Mouse (Mus musculus) forebrain, embryonic 15.5 days (tissue): ENCODE measurements around the gene Mybl2. TPM values are rescaled to one million over a fixed set of nuclear protein-coding genes. Genes with fewer than 3 reads are reported as not detected.
"Not testable (repeated sequence)": the region's sequence is repeated elsewhere in the genome, so short reads cannot be mapped to it uniquely, and the experiment has no call there.

Experiments used
- ATAC-seq: fragments of 200-750 bp; cut with Nextera tagmentation; replicated peaks from 2 replicates; pipeline ENCODE4 v1.8.0; 2017; ENCODE audit warnings: mild to moderate bottlenecking, moderate TSS enrichment, moderate library complexity
- H3K27ac ChIP-seq: fragments of 300-500 bp; sonication (generic); replicated peaks from 2 replicates; pipeline ENCODE4 v1.5.1; 2015; ENCODE audit warnings: mild to moderate bottlenecking, inconsistent platforms
- H3K27me3 ChIP-seq: fragments of 300-500 bp; sonication (generic); 2 replicates; pipeline ENCODE4 v1.6.1; 2015; ENCODE audit warnings: inconsistent platforms
- H3K36me3 ChIP-seq: fragments of 300-500 bp; sonication (generic); 2 replicates; pipeline ENCODE4 v1.6.1; 2015; ENCODE audit warnings: mild to moderate bottlenecking, inconsistent platforms
- H3K4me1 ChIP-seq: fragments of 300-500 bp; sonication (generic); 2 replicates; pipeline ENCODE4 v1.6.1; 2015; ENCODE audit warnings: inconsistent platforms
- H3K4me2 ChIP-seq: fragments of 300-500 bp; sonication (generic); replicated peaks from 2 replicates; pipeline ENCODE4 v1.6.1; 2015; ENCODE audit warnings: mild to moderate bottlenecking, inconsistent platforms
- H3K4me3 ChIP-seq: fragments of 300-500 bp; sonication (generic); 2 replicates; pipeline ENCODE4 v1.5.1; 2015; ENCODE audit warnings: mild to moderate bottlenecking, inconsistent platforms
- H3K9ac ChIP-seq: fragments of 300-500 bp; sonication (generic); replicated peaks from 2 replicates; pipeline ENCODE4 v1.6.1; 2015; ENCODE audit warnings: mild to moderate bottlenecking, inconsistent platforms
- H3K9me3 ChIP-seq: fragments of 300-500 bp; sonication (generic); 2 replicates; pipeline ENCODE4 v1.6.1; 2016; ENCODE audit warnings: inconsistent platforms
- WGBS: fragments of 180-500 bp; shearing (Covaris S2); methylation state at CpG from one replicate; pipeline ENCODE4 v1.1.7; 2015; ENCODE audit warnings: mixed read lengths; 5-methylcytosine and 5-hydroxymethylcytosine counted together
- polyA plus RNA-seq: library from polyadenylated mRNA; unstranded; fragments of >200 nt; fragmentation: Nextera tagmentation; extraction: Ambion mirVana; gene quantifications from 2 replicates; pipeline ENCODE4 v1.2.1, GENCODE M21; 2015

Mybl2 gene
- polyA plus RNA-seq, 1 experiment from 2014 or later, result 11.8 TPM

GRCm38 (mm10) chr2:163054891-163055494, 506 bp downstream of the Mybl2 start:
- Histone ChIP-seq H3K36me3 (no peaks in the 10 kb centered on the region), H3K27ac (no peak overlapping the region), H3K27me3 (no peaks in the 10 kb centered on the region), H3K9me3 (no peaks in the 10 kb centered on the region), H3K4me2 (peak overlapping the region; percentile 83), H3K9ac (peak overlapping the region; percentile 13), H3K4me3 (peak overlapping the region; percentile 46), H3K4me1 (peaks cover 24% of the 10 kb centered on the region)
- peak; percentile 28 for ATAC-seq
- WGBS, result under 1% methylated on average over 38 of the region's 38 CpGs

- H3K27ac ChIP-seq, result no peak overlapping the region
- peaks cover 24% of the 10 kb centered on the region for H3K4me1 ChIP-seq
- no peaks in the 10 kb centered on the region for H3K9me3 ChIP-seq
- no peaks in the 10 kb centered on the region for H3K27me3 ChIP-seq
- WGBS, result 27% methylated on average over 5 of the region's 5 CpGs
- H3K4me2 ChIP-seq, result peak overlapping the region; percentile 83
- H3K4me3 ChIP-seq, result peak overlapping the region; percentile 46
- peak overlapping the region; percentile 13; the same call in 1 of the 2 replicates for H3K9ac ChIP-seq
- no peaks in the 10 kb centered on the region for H3K36me3 ChIP-seq
- no peak for ATAC-seq
Measured at GRCm38 (mm10) chr2:163055715-163056114, 1.2 kb downstream of the Mybl2 start.

GRCm38 (mm10) chr2:163056584-163056983, 2.1 kb downstream of the Mybl2 start:
- Histone ChIP-seq H3K27ac (no peak overlapping the region), H3K4me1 (peaks cover 24% of the 10 kb centered on the region), H3K27me3 (no peaks in the 10 kb centered on the region), H3K9me3 (no peaks in the 10 kb centered on the region), H3K9ac (no peak overlapping the region), H3K4me3 (no peak overlapping the region), H3K36me3 (no peaks in the 10 kb centered on the region), H3K4me2 (no peak overlapping the region; the same call in 1 of the 2 replicates)
- WGBS, result 82% methylated on average over 9 of the region's 9 CpGs
- no peak for ATAC-seq

GRCm38 (mm10) chr2:163058981-163059380, 4.5 kb downstream of the Mybl2 start:
- not testable (repeated sequence) for ATAC-seq, H3K36me3 ChIP-seq, H3K27me3 ChIP-seq, H3K27ac ChIP-seq, H3K9ac ChIP-seq, H3K4me3 ChIP-seq, H3K9me3 ChIP-seq, H3K4me2 ChIP-seq
- 96% methylated on average over 6 of the region's 7 CpGs for WGBS
- H3K4me1 ChIP-seq, result peaks cover 19% of the 10 kb centered on the region

GRCm38 (mm10) chr2:163060630-163061029, 6.1 kb downstream of the Mybl2 start:
- H3K27me3 ChIP-seq, result no peaks in the 10 kb centered on the region
- H3K36me3 ChIP-seq, result no peaks in the 10 kb centered on the region
- no peak overlapping the region for H3K27ac ChIP-seq
- H3K4me1 ChIP-seq, result peaks cover 7% of the 10 kb centered on the region
- 79% methylated on average over 6 of the region's 6 CpGs for WGBS
- ATAC-seq, result no peak
- no peaks in the 10 kb centered on the region for H3K9me3 ChIP-seq
- no peak overlapping the region for H3K4me3 ChIP-seq
- no peak overlapping the region for H3K4me2 ChIP-seq
- no peak overlapping the region for H3K9ac ChIP-seq

- ATAC-seq, result no peak
- Histone ChIP-seq H3K4me3 (no peak overlapping the region), H3K9ac (no peak overlapping the region), H3K4me2 (no peak overlapping the region), H3K4me1 (no peaks in the 10 kb centered on the region), H3K9me3 (no peaks in the 10 kb centered on the region), H3K27ac (no peak overlapping the region), H3K27me3 (no peaks in the 10 kb centered on the region), H3K36me3 (no peaks in the 10 kb centered on the region)
- WGBS, result 88% methylated on average over 8 of the region's 8 CpGs
Measured at GRCm38 (mm10) chr2:163061203-163062118, 7.0 kb downstream of the Mybl2 start.

- Histone ChIP-seq H3K36me3 (no peaks in the 10 kb centered on the region), H3K27ac (no peak overlapping the region), H3K4me3 (no peak overlapping the region), H3K4me1 (no peaks in the 10 kb centered on the region), H3K9me3 (no peaks in the 10 kb centered on the region), H3K9ac (no peak overlapping the region), H3K4me2 (no peak overlapping the region), H3K27me3 (no peaks in the 10 kb centered on the region)
- ATAC-seq, result no peak
- WGBS, result 62% methylated on average over 6 of the region's 6 CpGs
Measured at GRCm38 (mm10) chr2:163062119-163062508, 7.6 kb downstream of the Mybl2 start.

- Histone ChIP-seq H3K4me3 (no peak overlapping the region), H3K27me3 (no peaks in the 10 kb centered on the region), H3K9me3 (no peaks in the 10 kb centered on the region), H3K9ac (no peak overlapping the region), H3K27ac (no peak overlapping the region), H3K4me2 (no peak overlapping the region), H3K36me3 (no peaks in the 10 kb centered on the region), H3K4me1 (no peaks in the 10 kb centered on the region)
- WGBS, result 91% methylated on average over 6 of the region's 6 CpGs
- ATAC-seq, result no peak
Measured at GRCm38 (mm10) chr2:163066326-163066725, 11.8 kb downstream of the Mybl2 start.

- no peak for ATAC-seq
- Histone ChIP-seq H3K27ac (no peak overlapping the region), H3K36me3 (no peaks in the 10 kb centered on the region), H3K4me1 (no peaks in the 10 kb centered on the region), H3K27me3 (no peaks in the 10 kb centered on the region), H3K4me2 (no peak overlapping the region), H3K4me3 (no peak overlapping the region), H3K9ac (no peak overlapping the region), H3K9me3 (no peaks in the 10 kb centered on the region)
- 93% methylated on average over 1 of the region's 1 CpGs for WGBS
Measured at GRCm38 (mm10) chr2:163067233-163067632, 12.7 kb downstream of the Mybl2 start.

GRCm38 (mm10) chr2:163070213-163070612, 15.7 kb downstream of the Mybl2 start:
- Histone ChIP-seq H3K4me3 (no peak overlapping the region), H3K36me3 (no peaks in the 10 kb centered on the region; the same call in 1 of the 2 replicates), H3K4me1 (no peaks in the 10 kb centered on the region), H3K9ac (no peak overlapping the region), H3K27me3 (no peaks in the 10 kb centered on the region), H3K4me2 (no peak overlapping the region), H3K9me3 (no peaks in the 10 kb centered on the region), H3K27ac (no peak overlapping the region)
- ATAC-seq, result no peak
- WGBS, result 79% methylated on average over 3 of the region's 3 CpGs

- whole genome bisulfite sequencing, result 90% methylated on average over 3 of the region's 3 CpGs
- ATAC-seq, result no peak
- no peaks in the 10 kb centered on the region; the same call in 1 of the 2 replicates for H3K36me3 ChIP-seq
Measured at GRCm38 (mm10) chr2:163071590-163071989, 17.1 kb downstream of the Mybl2 start.

GRCm38 (mm10) chr2:163073023-163073757, 18.7 kb downstream of the Mybl2 start:
- H3K27ac ChIP-seq, result no peak overlapping the region
- H3K9me3 ChIP-seq, result no peaks in the 10 kb centered on the region
- no peak overlapping the region for H3K9ac ChIP-seq
- no peaks in the 10 kb centered on the region for H3K4me1 ChIP-seq
- WGBS, result 94% methylated on average over 9 of the region's 9 CpGs
- H3K36me3 ChIP-seq, result no peaks in the 10 kb centered on the region; the same call in 1 of the 2 replicates
- no peaks in the 10 kb centered on the region for H3K27me3 ChIP-seq
- H3K4me3 ChIP-seq, result no peak overlapping the region
- no peak overlapping the region for H3K4me2 ChIP-seq
- ATAC-seq, result no peak

More at GRCm38 (mm10) chr2:163071590-163071989, 17.1 kb downstream of the Mybl2 start:
- H3K27me3 ChIP-seq, result no peaks in the 10 kb centered on the region
- H3K27ac ChIP-seq, result no peak overlapping the region
- H3K9ac ChIP-seq, result no peak overlapping the region
- no peaks in the 10 kb centered on the region for H3K4me1 ChIP-seq
- no peak overlapping the region for H3K4me3 ChIP-seq
- no peak overlapping the region for H3K4me2 ChIP-seq
- H3K9me3 ChIP-seq, result no peaks in the 10 kb centered on the region
